Mouse (Mus musculus) embryonic facial prominence, embryonic 10.5 days (tissue): Measurements from ENCODE around the gene Rps29. TPM values are rescaled to one million over a fixed set of nuclear protein-coding genes. Genes with fewer than 3 reads are reported as not detected.

Experiments used
- DNase-seq: peaks from one replicate; pipeline ENCODE4 v3.0.0-alpha.2; 2017; ENCODE audit warnings: low spot score
- H3K27ac ChIP-seq: fragments of 300-500 bp; sonication (generic); replicated peaks from 2 replicates; pipeline ENCODE4 v1.5.1; 2016; ENCODE audit warnings: mild to moderate bottlenecking
- H3K27me3 ChIP-seq: fragments of 300-500 bp; sonication (generic); replicated peaks from 2 replicates; pipeline ENCODE4 v1.6.1; 2016; ENCODE audit warnings: low read depth, mild to moderate bottlenecking; ENCODE audit not compliant: poor library complexity, severe bottlenecking
- H3K36me3 ChIP-seq: fragments of 300-500 bp; sonication (generic); replicated peaks from 2 replicates; pipeline ENCODE4 v1.6.1; 2016; ENCODE audit warnings: mild to moderate bottlenecking, moderate library complexity
- H3K4me1 ChIP-seq: fragments of 300-500 bp; sonication (generic); 2 replicates; pipeline ENCODE4 v1.6.1; 2016
- H3K4me3 ChIP-seq: fragments of 300-500 bp; sonication (generic); 2 replicates; pipeline ENCODE4 v1.5.1; 2016; ENCODE audit warnings: mild to moderate bottlenecking, moderate library complexity
- H3K9me3 ChIP-seq: fragments of 300-500 bp; sonication (generic); 2 replicates; pipeline ENCODE4 v1.6.1; 2016; ENCODE audit warnings: mild to moderate bottlenecking
- WGBS: fragments of 180-500 bp; shearing (Covaris S2); methylation state at CpG from one replicate; pipeline ENCODE4 v1.1.7; 2016; 5-methylcytosine and 5-hydroxymethylcytosine counted together
- polyA plus RNA-seq: library from polyadenylated mRNA; unstranded; fragments of >200 nt; fragmentation: Nextera tagmentation; extraction: Ambion mirVana; gene quantifications from 2 replicates; pipeline ENCODE4 v1.2.1, GENCODE M21; 2016

Rps29 gene
- polyA plus RNA-seq, 1 experiment from 2014 or later: 1,397 TPM

DNA sequence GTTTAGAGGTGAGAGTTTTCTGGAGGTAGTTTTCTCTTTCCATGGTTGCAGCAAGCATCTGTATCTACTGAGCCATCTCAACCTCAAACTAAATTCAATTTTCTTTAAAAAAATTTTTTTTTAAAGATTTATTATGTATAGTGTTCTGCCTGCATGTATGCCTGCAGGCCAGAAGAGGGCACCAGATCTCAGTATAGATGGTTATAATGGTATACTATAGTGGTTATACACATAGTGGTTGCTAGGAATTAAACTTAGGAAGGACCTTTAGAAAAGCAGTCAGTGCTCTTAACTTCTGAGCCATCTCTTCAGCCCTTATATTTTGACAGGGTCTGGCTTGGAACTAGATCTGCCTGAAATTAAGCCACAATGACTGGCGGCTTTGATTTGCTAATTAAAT, 31.5 kb upstream of the Rps29 start:
- H3K27me3 ChIP-seq: no peaks in the 10 kb centered on the region
- peaks cover 67% of the 10 kb centered on the region for H3K36me3 ChIP-seq
- peaks cover 17% of the 10 kb centered on the region for H3K4me1 ChIP-seq
- DNase-seq: no peak
- WGBS: 100% methylated on average over 1 of the region's 1 CpGs
- no peak overlapping the region for H3K4me3 ChIP-seq
- H3K27ac ChIP-seq: no peak overlapping the region
- peaks cover 4% of the 10 kb centered on the region; the same call in 1 of the 2 replicates for H3K9me3 ChIP-seq

DNA sequence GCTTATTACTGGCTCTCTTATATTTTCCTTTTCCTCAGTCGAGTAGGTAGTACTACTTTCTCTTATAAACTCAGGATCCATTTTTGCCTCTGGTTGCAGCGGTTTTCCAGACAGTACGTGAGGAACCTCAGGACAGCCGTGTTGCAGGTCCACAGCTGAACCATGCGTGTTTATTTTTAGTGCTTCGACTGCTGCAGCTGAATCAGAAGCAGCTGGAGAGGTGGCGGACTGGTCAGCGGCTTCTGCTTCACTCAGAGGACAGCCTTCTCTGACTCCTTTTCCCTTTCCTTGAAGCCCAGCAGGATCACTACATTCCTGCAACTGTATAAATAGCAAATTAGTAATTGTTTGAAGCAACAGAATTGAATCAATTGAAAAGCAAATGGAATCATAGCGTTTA, 31.1 kb upstream of the Rps29 start:
- peaks cover 17% of the 10 kb centered on the region for H3K4me1 ChIP-seq
- H3K36me3 ChIP-seq: peaks cover 69% of the 10 kb centered on the region
- H3K4me3 ChIP-seq: no peak overlapping the region
- H3K27me3 ChIP-seq: no peaks in the 10 kb centered on the region
- no peak overlapping the region for H3K27ac ChIP-seq
- peaks cover 4% of the 10 kb centered on the region; the same call in 1 of the 2 replicates for H3K9me3 ChIP-seq
- 87% methylated on average over 9 of the region's 9 CpGs for WGBS
- DNase-seq: no peak

DNA sequence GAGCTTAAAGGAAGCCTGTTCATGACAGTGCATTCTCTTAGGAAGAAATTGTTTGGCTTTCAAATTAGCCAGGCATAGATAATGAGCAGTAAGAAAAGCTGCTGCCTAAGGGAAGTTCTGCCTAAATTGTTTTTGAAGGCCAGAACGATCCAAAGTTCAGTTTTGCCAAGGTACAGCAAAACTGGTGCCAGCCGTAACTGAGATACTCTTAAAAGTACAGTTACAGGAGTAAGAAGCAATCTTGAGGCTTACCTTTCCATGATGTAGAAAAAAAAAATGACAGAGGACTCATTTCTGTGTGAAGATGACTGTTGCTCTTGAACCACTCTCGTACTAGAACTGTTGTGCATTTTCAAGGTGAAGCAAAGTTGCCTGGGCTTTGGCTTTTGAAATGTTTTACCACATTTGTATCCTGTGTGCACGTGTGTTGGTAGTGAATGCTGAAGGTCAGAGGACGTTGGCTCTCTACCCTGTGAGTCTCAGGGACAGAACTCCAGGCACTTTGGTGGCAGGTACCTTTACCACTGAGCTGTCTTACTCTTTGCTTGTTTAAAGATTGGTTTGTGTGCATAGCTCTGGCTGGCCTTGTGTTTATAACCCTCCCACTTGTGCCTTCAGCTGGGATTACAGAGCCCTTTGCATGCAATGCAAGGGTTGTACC, 28.0 kb upstream of the Rps29 start:
- 78% methylated on average over 5 of the region's 5 CpGs for WGBS
- H3K4me3 ChIP-seq: 0 out of 2 replicates have a peak overlapping the region, but pooled peaks have one; percentile 14
- no peaks in the 10 kb centered on the region for H3K27me3 ChIP-seq
- no peak overlapping the region for H3K27ac ChIP-seq
- peaks cover 4% of the 10 kb centered on the region; the same call in 1 of the 2 replicates for H3K9me3 ChIP-seq
- H3K4me1 ChIP-seq: peaks cover 29% of the 10 kb centered on the region
- DNase-seq: no peak
- H3K36me3 ChIP-seq: peaks cover 55% of the 10 kb centered on the region

DNA sequence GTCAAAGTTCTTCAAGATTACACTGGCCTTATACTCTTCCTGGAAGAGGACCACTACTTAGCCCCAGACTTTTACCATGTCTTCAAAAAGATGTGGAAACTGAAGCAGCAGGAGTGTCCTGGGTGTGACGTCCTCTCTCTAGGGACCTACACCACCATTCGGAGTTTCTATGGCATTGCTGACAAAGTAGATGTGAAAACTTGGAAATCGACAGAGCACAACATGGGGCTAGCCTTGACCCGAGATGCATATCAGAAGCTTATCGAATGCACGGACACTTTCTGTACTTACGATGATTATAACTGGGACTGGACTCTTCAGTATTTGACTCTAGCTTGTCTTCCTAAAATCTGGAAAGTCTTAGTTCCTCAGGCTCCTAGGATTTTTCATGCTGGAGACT, 26.4 kb upstream of the Rps29 start:
- peaks cover 29% of the 10 kb centered on the region for H3K4me1 ChIP-seq
- no peaks in the 10 kb centered on the region for H3K9me3 ChIP-seq
- H3K27ac ChIP-seq: 0 out of 2 replicates have a peak overlapping the region, but pooled peaks have one; percentile 93
- 76% methylated on average over 7 of the region's 7 CpGs for WGBS
- peaks cover 52% of the 10 kb centered on the region for H3K36me3 ChIP-seq
- H3K27me3 ChIP-seq: no peaks in the 10 kb centered on the region
- no peak for DNase-seq
- peak overlapping the region; percentile 88 for H3K4me3 ChIP-seq

- 3% methylated on average over 86 of the region's 86 CpGs for WGBS
- Histone ChIP-seq H3K36me3 (peaks cover 46% of the 10 kb centered on the region), H3K27ac (peak overlapping the region; percentile 93), H3K4me3 (peak overlapping the region; percentile 88), H3K9me3 (no peaks in the 10 kb centered on the region), H3K4me1 (peaks cover 29% of the 10 kb centered on the region), H3K27me3 (no peaks in the 10 kb centered on the region)
- peak; percentile 64 for DNase-seq
Observed at GRCm38 (mm10) chr12:69184342-69185295, 25.6 kb upstream of the Rps29 start.

GRCm38 (mm10) chr12:69183583-69184308, 24.8 kb upstream of the Rps29 start, which contains the start of the genes Rpl36al and Mgat2:
Gene Rpl36al, minus strand, starts transcription at chr12:69184083.
Gene Mgat2, plus strand, starts transcription at chr12:69184157.
- Histone ChIP-seq H3K36me3 (peaks cover 46% of the 10 kb centered on the region), H3K27me3 (no peaks in the 10 kb centered on the region), H3K9me3 (no peaks in the 10 kb centered on the region), H3K4me3 (peak within 1 kb of the TSS; percentile 88), H3K27ac (peak within 1 kb of the TSS; percentile 93), H3K4me1 (peaks cover 29% of the 10 kb centered on the region)
- peak; percentile 98 for DNase-seq
- WGBS: under 1% methylated on average over 84 of the region's 84 CpGs

- H3K27ac ChIP-seq: no peak overlapping the region
- WGBS: 87% methylated on average over 4 of the region's 4 CpGs
- H3K4me1 ChIP-seq: peaks cover 25% of the 10 kb centered on the region
- H3K27me3 ChIP-seq: no peaks in the 10 kb centered on the region
- H3K36me3 ChIP-seq: peaks cover 51% of the 10 kb centered on the region
- H3K9me3 ChIP-seq: no peaks in the 10 kb centered on the region
- H3K4me3 ChIP-seq: no peak overlapping the region
- DNase-seq: no peak
Observed at GRCm38 (mm10) chr12:69181800-69182199, 22.8 kb upstream of the Rps29 start.

DNA sequence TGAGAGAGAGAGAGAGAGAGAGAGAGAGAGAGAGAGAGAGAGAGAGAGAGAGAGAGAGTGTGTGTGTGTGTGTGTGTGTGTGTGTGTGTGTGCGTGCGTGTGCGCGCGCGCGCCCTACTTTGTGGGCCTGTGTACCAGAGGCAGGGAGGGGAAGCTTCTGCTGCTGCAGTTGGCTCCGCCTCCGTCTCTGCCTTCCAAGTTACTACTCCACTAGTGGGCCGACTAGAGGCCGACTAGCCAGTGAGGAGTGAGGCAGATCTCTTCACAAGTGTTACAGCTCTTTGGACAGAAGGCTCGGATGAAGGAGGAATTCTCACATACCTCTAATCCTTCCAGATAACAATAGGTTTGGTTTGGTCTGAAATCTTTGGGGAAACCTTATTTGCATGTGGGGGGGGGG, 20.4 kb upstream of the Rps29 start:
- Histone ChIP-seq H3K4me1 (peaks cover 6% of the 10 kb centered on the region; the same call in 1 of the 2 replicates), H3K27me3 (no peaks in the 10 kb centered on the region), H3K9me3 (no peaks in the 10 kb centered on the region), H3K36me3 (peaks cover 72% of the 10 kb centered on the region), H3K4me3 (no peak overlapping the region), H3K27ac (no peak overlapping the region)
- 85% methylated on average over 12 of the region's 12 CpGs for WGBS
- no peak for DNase-seq

DNA sequence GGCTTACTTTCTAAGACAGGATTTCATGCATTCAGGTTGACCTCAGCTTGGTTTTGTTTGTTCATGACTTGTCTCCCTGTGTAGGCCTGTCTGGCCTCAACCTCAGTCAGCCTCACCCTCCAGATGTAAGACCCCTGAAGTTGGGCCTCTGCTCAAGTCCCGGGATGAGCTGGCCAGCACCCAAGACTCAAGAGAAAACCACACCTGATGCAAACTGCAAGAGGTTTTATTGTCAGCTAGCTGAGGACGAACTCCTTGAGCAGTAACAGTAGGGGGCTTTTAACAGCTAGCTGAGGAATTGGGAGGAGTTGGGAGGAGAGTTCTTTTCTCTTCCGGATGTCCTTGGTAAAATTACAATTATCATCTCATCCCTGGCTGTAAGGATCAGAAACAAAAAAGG, 18.5 kb upstream of the Rps29 start:
- Histone ChIP-seq H3K27ac (no peak overlapping the region), H3K27me3 (no peaks in the 10 kb centered on the region), H3K9me3 (no peaks in the 10 kb centered on the region), H3K36me3 (peaks cover 86% of the 10 kb centered on the region), H3K4me1 (no peaks in the 10 kb centered on the region), H3K4me3 (no peak overlapping the region)
- 88% methylated on average over 3 of the region's 3 CpGs for WGBS
- no peak for DNase-seq

DNA sequence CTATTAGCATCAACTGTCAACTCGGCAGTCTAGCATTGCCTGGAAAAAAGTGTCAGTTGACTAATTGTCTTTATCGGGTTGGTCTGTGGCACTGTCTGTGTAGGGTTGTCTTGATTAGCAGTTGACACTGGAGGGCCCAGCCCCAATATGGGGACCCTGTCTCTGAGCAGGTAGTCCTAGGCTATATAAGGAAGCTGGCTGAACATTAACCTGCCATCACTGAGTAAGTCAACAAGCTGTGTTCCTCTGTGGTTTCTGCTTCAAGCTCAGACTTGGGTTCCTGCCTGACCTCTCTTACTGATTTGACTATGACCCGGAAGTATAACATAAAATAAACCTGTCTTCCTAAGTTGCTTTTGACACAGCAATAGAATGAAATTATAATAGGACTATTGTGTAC, 17.0 kb upstream of the Rps29 start:
- Histone ChIP-seq H3K27me3 (no peaks in the 10 kb centered on the region), H3K36me3 (peaks cover 79% of the 10 kb centered on the region), H3K27ac (no peak overlapping the region), H3K4me1 (no peaks in the 10 kb centered on the region), H3K4me3 (no peak overlapping the region), H3K9me3 (no peaks in the 10 kb centered on the region)
- WGBS: 92% methylated on average over 3 of the region's 3 CpGs
- DNase-seq: no peak

DNA sequence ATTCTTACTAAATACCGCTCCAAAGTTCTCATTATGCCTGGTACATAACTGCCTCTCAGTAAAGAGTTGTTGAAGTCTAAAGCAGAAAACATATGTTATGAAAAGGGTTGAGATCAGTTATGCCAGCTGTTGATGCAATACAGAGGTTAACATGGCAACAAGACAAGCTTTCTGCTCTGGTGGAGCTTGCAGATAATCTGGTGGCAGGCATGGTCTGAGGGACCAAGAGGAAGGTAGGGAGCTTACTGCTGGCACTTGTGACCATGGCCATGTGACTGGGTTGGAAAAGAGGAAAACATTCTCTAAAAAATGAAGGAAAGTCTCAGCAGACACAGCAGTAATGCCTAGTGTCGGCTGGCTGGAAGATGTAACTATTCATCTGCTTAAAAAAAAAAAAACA, 12.3 kb upstream of the Rps29 start:
- Histone ChIP-seq H3K9me3 (no peaks in the 10 kb centered on the region), H3K4me1 (peaks cover 16% of the 10 kb centered on the region), H3K27me3 (no peaks in the 10 kb centered on the region), H3K27ac (no peak overlapping the region), H3K4me3 (no peak overlapping the region), H3K36me3 (peaks cover 42% of the 10 kb centered on the region)
- 90% methylated on average over 2 of the region's 2 CpGs for WGBS
- DNase-seq: no peak

DNA sequence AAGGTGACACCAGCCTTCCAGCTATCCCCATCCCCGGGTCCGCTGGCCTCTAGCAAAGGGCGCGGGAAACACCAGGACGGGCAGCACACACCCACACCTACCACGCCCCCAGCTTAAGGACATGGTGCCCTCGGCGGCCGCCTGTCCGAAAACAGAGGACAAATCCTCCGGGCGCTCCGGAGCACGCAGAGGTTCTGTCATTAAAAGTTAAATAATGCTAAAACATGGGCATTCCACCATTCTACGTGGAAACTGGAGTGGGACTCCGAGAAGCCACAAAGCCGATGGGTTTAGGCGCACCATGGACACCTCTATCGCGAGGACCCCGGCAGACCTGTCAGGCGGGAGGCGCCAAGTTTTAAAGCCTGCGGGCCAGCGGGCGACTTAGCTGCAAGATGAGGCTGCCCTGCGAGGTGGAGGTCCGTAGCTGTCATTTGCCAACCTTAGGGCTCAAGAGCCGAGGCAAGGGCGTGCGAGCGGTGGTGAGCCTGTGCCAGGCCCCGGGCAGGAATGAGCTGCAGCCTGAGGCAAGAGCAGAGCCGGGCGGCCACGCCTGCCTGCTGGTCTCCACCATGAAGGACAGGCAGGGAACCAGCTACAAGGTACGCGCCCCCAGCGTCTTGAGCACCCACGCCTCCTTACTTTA, 9.6 kb upstream of the Rps29 start, which contains the start of gene Lrr1:
Gene Lrr1 (plus strand): TSS at position 354 of the 646 bp plus-strand sequence.
- under 1% methylated on average over 40 of the region's 40 CpGs for WGBS
- H3K27me3 ChIP-seq: no peaks in the 10 kb centered on the region
- peaks cover 15% of the 10 kb centered on the region for H3K36me3 ChIP-seq
- H3K4me3 ChIP-seq: peak within 1 kb of the TSS; percentile 83
- H3K4me1 ChIP-seq: peaks cover 16% of the 10 kb centered on the region
- peak within 1 kb of the TSS; percentile 96 for H3K27ac ChIP-seq
- H3K9me3 ChIP-seq: no peaks in the 10 kb centered on the region
- DNase-seq: peak; percentile 87
